In the genomic region with DNA sequence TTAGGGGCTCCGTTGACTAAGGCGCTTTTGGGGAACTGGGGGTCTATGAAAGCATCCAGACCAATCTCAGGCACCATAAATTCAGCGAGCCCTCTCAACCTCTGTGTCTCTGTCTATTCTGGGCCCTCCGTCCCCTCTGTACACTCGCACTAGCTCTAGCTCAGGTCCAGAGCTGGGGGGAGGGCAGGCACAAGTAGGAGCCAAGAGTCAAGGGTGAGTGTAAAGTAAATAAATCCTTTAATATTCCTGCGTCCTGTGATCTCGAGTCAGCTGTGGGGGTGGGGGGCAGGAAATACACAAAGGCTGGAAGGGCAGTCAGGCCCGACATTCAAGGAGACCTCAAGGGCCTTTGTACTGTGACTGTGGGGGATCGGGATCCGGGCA, we compare ENCODE assay signal across 8 mouse cellular contexts. TPM values are rescaled to one million over a fixed set of nuclear protein-coding genes. Genes with fewer than 3 reads are reported as not detected.
DNase-seq lines count a peak whose midpoint lies in the region; ATAC-seq and TF ChIP-seq lines count a peak whose summit lies in the region.

No protein-coding gene starts in this region.

- TF ChIP-seq CTCF in cerebellum, adult 2 months (IDR thresholded peaks at IDR 0.05; ENCODE audit: borderline replicate concordance, insufficient read depth, low read depth, low read length) = no peak
- no peak for TF ChIP-seq CTCF in cortical plate, adult 2 months (IDR thresholded peaks at IDR 0.05; ENCODE audit: extremely low read depth, insufficient read depth, low read length)

- no peaks in the 10 kb centered on the region; the same call in 1 of the 2 replicates for H3K27me3 ChIP-seq in cerebellum, adult 2 months (ENCODE audit: control insufficient read depth, insufficient read depth, low read length)
- peaks cover 64% of the 10 kb centered on the region for H3K27me3 ChIP-seq in intestine, embryonic 16.5 days (replicated peaks; ENCODE audit: control insufficient read depth, insufficient read depth, low read length)

- 0 out of 2 replicates have a peak, but pooled peaks have one; percentile 3 for ATAC-seq in intestine, embryonic 16.5 days

- H3K4me1 ChIP-seq in cerebellum, adult 2 months (ENCODE audit: control insufficient read depth, insufficient read depth, low read length) = 0 out of 2 replicates have a peak, but pooled peaks cover 3% of the 10 kb centered on the region
- H3K4me1 ChIP-seq in cortical plate, adult 2 months (ENCODE audit: control insufficient read depth, insufficient read depth, low read length) = no peaks in the 10 kb centered on the region; the same call in 1 of the 2 replicates
- peaks cover 34% of the 10 kb centered on the region for H3K4me1 ChIP-seq in intestine, embryonic 16.5 days (ENCODE audit: control insufficient read depth, insufficient read depth, low read length)

- 8% methylated on average over 10 of the region's 10 CpGs for WGBS in cerebellum, adult 2 months
- WGBS in intestine, embryonic 16.5 days = 7% methylated on average over 10 of the region's 10 CpGs

- no peak overlapping the region for H3K27ac ChIP-seq in cerebellum, adult 2 months (ENCODE audit: insufficient read depth, low read length)
- H3K27ac ChIP-seq in cortical plate, adult 2 months (ENCODE audit: insufficient read depth, low read length) = peak overlapping the region; percentile 79
- H3K27ac ChIP-seq in intestine, embryonic 16.5 days (ENCODE audit: low read length) = no peak overlapping the region

- peak overlapping the region; percentile 54 for H3K4me3 ChIP-seq in cerebellum, adult 2 months (replicated peaks; ENCODE audit: insufficient read depth, low read depth, low read length)
- peak overlapping the region; percentile 25 for H3K4me3 ChIP-seq in cortical plate, adult 2 months (ENCODE audit: insufficient read depth, low read length)
- H3K4me3 ChIP-seq in intestine, embryonic 16.5 days (ENCODE audit: low read length) = peak overlapping the region; percentile 55

- H3K36me3 ChIP-seq in intestine, embryonic 16.5 days (ENCODE audit: control insufficient read depth, insufficient read depth, low read length) = no peaks in the 10 kb centered on the region

- no peak for TF ChIP-seq POLR2A in cerebellum, adult 2 months (IDR thresholded peaks at IDR 0.05; ENCODE audit: borderline replicate concordance, insufficient read depth, low read length)
- TF ChIP-seq POLR2A in cortical plate, adult 2 months (IDR thresholded peaks at IDR 0.05; ENCODE audit: extremely low read depth, insufficient read depth, low read length) = no peak

- peak overlapping the region; percentile 64 for H3K9ac ChIP-seq in intestine, embryonic 16.5 days (ENCODE audit: low read depth, low read length)

- DNase-seq in cerebellum, adult 2 months = peak in 1 of 2 experiments; percentile 30
- no peak for DNase-seq in cerebellum, postnatal 14 days
- peak; percentile 72 for DNase-seq in lung, postnatal 25 days (ENCODE audit: low spot score)
- no peak for DNase-seq in adipocyte (ENCODE audit: low spot score)
- DNase-seq in cerebellum, postnatal 4 days (ENCODE audit: low spot score in 2 of 2) = no peak
- DNase-seq in gastrocnemius, adult 8-10 months (ENCODE audit: low spot score in 2 of 2) = no peak

- no peaks in the 10 kb centered on the region for H3K9me3 ChIP-seq in intestine, embryonic 16.5 days (ENCODE audit: control insufficient read depth, low read length)

- H3K4me2 ChIP-seq in intestine, embryonic 16.5 days (ENCODE audit: low read depth, low read length) = peak overlapping the region; percentile 81

RNA-seq across cellular contexts. Expression of gene Hsf4, which starts 0.5 kb away (rescaled TPM):
- polyA plus RNA-seq in cerebellum, adult 2 months (2012; rRNA removed) = 18.4 and 24.5 TPM in 2 replicates
- polyA plus RNA-seq in cortical plate, adult 2 months (2012; rRNA removed) = 25.1 and 29.2 TPM in 2 replicates
- 0.17 and 0.18 TPM in 2 replicates for polyA plus RNA-seq in intestine, embryonic 16.5 days (2015; fragmentation: Nextera tagmentation; extraction: Ambion mirVana)
- 10 to 100 TPM in 2 of 4 experiments, 1 to 10 TPM in 2; 8.8 to 12.6 (median 10.9) TPM for total RNA-seq in gastrocnemius, adult 8-10 months (2022)

RNA-seq across cellular contexts. Expression of gene Fbxl8, which starts 4.6 kb away (rescaled TPM):
- polyA plus RNA-seq in cerebellum, adult 2 months (2012; rRNA removed) = 1.7 and 2.1 TPM in 2 replicates
- 2.0 and 2.2 TPM in 2 replicates for polyA plus RNA-seq in cortical plate, adult 2 months (2012; rRNA removed)
- 6.0 and 6.8 TPM in 2 replicates for polyA plus RNA-seq in intestine, embryonic 16.5 days (2015; fragmentation: Nextera tagmentation; extraction: Ambion mirVana)
- total RNA-seq in gastrocnemius, adult 8-10 months (2022) = 1 to 10 TPM in 2 of 4 experiments, under 1 TPM in 2; 0.36 to 1.3 (median 0.94) TPM

RNA-seq across cellular contexts. Expression of gene Tradd, which starts 4.7 kb away (rescaled TPM):
- polyA plus RNA-seq in cerebellum, adult 2 months (2012; rRNA removed) = 10.3 and 12.1 TPM in 2 replicates
- 7.6 and 8.3 TPM in 2 replicates for polyA plus RNA-seq in cortical plate, adult 2 months (2012; rRNA removed)
- 44.9 and 46.0 TPM in 2 replicates for polyA plus RNA-seq in intestine, embryonic 16.5 days (2015; fragmentation: Nextera tagmentation; extraction: Ambion mirVana)
- 1 to 10 TPM; 2.3 to 4.2 (median 3.1) TPM for total RNA-seq in gastrocnemius, adult 8-10 months (2022)

RNA-seq across cellular contexts. Expression of gene Nol3, which starts 6.9 kb away (rescaled TPM):
- 8.8 and 10.4 TPM in 2 replicates for polyA plus RNA-seq in cerebellum, adult 2 months (2012; rRNA removed)
- 14.3 and 15.5 TPM in 2 replicates for polyA plus RNA-seq in cortical plate, adult 2 months (2012; rRNA removed)
- 1.3 and 1.4 TPM in 2 replicates for polyA plus RNA-seq in intestine, embryonic 16.5 days (2015; fragmentation: Nextera tagmentation; extraction: Ambion mirVana)
- total RNA-seq in gastrocnemius, adult 8-10 months (2022) = 10 to 100 TPM; 30.0 to 40.5 (median 34.4) TPM

RNA-seq across cellular contexts. Expression of gene B3gnt9, which starts 14.1 kb away (rescaled TPM):
- polyA plus RNA-seq in cerebellum, adult 2 months (2012; rRNA removed) = 5.2 and 6.3 TPM in 2 replicates
- polyA plus RNA-seq in cortical plate, adult 2 months (2012; rRNA removed) = 5.2 and 5.5 TPM in 2 replicates
- 16.2 and 17.5 TPM in 2 replicates for polyA plus RNA-seq in intestine, embryonic 16.5 days (2015; fragmentation: Nextera tagmentation; extraction: Ambion mirVana)
- 1 to 10 TPM; 1.1 to 1.7 (median 1.4) TPM for total RNA-seq in gastrocnemius, adult 8-10 months (2022)

Comparison
In these comparisons a context has a peak if more than half of its experiments do, and no peak if none do; other contexts are left out.
1. RNA of gene Hsf4, which starts 0.5 kb away (polyA plus RNA-seq): 25.1 to 29.2 TPM in cortical plate, adult 2 months and 18.4 to 24.5 TPM in cerebellum, adult 2 months; 0.17 to 0.18 TPM in intestine, embryonic 16.5 days; every median in the first group is over 10 times any median in the second.
2. Peak in every context shown above with its lines, with median percentiles within 50 percentile points of each other: H3K4me3 ChIP-seq.